Mouse (Mus musculus): ENCODE data around the gene Fut7.

DNA sequence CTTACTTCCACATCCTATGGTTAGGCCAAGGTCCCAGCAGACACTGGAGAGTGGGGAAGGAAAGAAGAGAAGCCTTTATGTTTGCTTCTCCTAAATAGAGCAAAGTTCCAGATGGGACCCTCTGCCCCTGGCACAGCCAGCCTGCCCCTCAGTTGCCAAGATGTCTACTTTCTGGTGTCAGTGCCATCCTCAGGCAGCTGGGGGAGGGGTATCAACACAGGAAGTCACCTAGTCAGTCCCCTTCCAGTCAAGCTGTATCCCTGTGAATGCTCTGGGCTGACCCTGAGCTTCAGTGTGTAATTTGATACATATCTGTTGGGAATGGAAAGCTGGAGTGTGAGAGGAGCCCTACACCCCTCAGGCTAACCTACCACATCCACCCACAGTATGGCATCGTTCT lies 26.1 kb upstream of the Fut7 start:
- TF ChIP-seq CTCF (IDR thresholded peaks at IDR 0.05; ENCODE audit: low read depth, low read length) (no peak), EP300 (IDR thresholded peaks at IDR 0.05; ENCODE audit: insufficient read depth, low read depth, low read length) (no peak)
